ENCODE assay signal across 26 mouse cellular contexts in the genomic region with DNA sequence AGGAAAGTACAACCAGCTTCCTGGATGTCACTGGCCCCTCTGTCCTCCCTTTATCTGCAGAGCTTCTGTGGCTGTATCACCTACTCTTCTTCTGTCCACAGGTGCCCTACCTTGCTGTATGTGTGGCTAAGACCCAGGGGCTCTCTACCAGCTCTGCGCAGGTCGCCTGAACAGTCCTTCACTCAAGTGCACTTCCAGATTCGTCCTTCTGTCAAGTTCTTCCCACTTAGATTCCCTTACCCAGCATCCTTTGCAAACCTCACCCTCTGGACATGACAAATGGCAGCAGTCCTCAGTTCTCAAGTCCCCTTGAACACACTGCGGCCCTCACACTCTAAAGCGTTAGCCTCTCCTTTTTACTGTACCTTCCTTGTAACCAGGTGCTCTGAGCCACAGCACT.
"Had no signal": no experiment of that assay in that cellular context is flagged by ENCODE, and none has a peak within 500 bp of the region (broad histone marks: within the 10 kb centered on the region; RNA-seq: fewer than 3 reads in every experiment).

No protein-coding gene starts in this region.

- H3K4me1 ChIP-seq: hindbrain, embryonic 10.5 days; hindbrain, embryonic 12.5 days; intestine, embryonic 15.5 days; limb, embryonic 13.5 days; limb, embryonic 15.5 days had no signal

- ATAC-seq: hindbrain, embryonic 16.5 days; inflammation-experienced regulatory T-cells, adult 6 months; intestine, embryonic 15.5 days; intestine, postnatal 0 days had no signal

- H3K9ac ChIP-seq: heart, embryonic 12.5 days; heart, embryonic 15.5 days; hindbrain, embryonic 12.5 days; hindbrain, embryonic 14.5 days; intestine, embryonic 15.5 days; kidney, embryonic 15.5 days; limb, embryonic 13.5 days; limb, embryonic 15.5 days had no signal

- DNase-seq: gastrocnemius, adult 2 months; gastrocnemius, postnatal 10 days; gastrocnemius, postnatal 25 days; heart, adult 18-20 months; heart, postnatal 14 days; heart, postnatal 36 days; kidney, adult 18-20 months; kidney, adult 8-10 months; kidney, postnatal 14 days; layer of hippocampus, adult 9-11 months; layer of hippocampus, postnatal 36 days; left cerebral cortex, postnatal 4 days had no signal

- H3K36me3 ChIP-seq: heart, embryonic 12.5 days; heart, embryonic 15.5 days; intestine, embryonic 15.5 days; kidney, embryonic 15.5 days; limb, embryonic 13.5 days; limb, embryonic 15.5 days had no signal

- H3K27me3 ChIP-seq: heart, embryonic 15.5 days; hindbrain, embryonic 12.5 days; intestine, embryonic 15.5 days; kidney, embryonic 15.5 days; limb, embryonic 13.5 days; limb, embryonic 15.5 days had no signal

- H3K27ac ChIP-seq: heart, embryonic 10.5 days; hindbrain, embryonic 10.5 days; hindbrain, embryonic 12.5 days; hindbrain, embryonic 14.5 days; intestine, embryonic 15.5 days; kidney, embryonic 15.5 days; kidney, postnatal 0 days; limb, embryonic 13.5 days; limb, embryonic 15.5 days had no signal

- H3K4me2 ChIP-seq: heart, embryonic 12.5 days; heart, embryonic 15.5 days; hindbrain, embryonic 12.5 days; hindbrain, embryonic 14.5 days; intestine, embryonic 15.5 days; kidney, embryonic 15.5 days; limb, embryonic 13.5 days; limb, embryonic 15.5 days had no signal

- H3K9me3 ChIP-seq: heart, embryonic 10.5 days; heart, embryonic 12.5 days; heart, embryonic 15.5 days; hindbrain, embryonic 10.5 days; hindbrain, embryonic 12.5 days; intestine, embryonic 15.5 days; kidney, embryonic 15.5 days; limb, embryonic 13.5 days; limb, embryonic 15.5 days had no signal

- H3K4me3 ChIP-seq: heart, embryonic 10.5 days; heart, embryonic 12.5 days; heart, embryonic 15.5 days; hindbrain, embryonic 10.5 days; hindbrain, embryonic 12.5 days; intestine, embryonic 15.5 days; kidney, embryonic 15.5 days; limb, embryonic 13.5 days; limb, embryonic 15.5 days had no signal
